Mouse (Mus musculus): ENCODE data around the gene Zc2hc1b. TPM values are rescaled to one million over a fixed set of nuclear protein-coding genes. Genes with fewer than 3 reads are reported as not detected.

Gene Zc2hc1b
- polyA plus RNA-seq, 1 experiment from 2014 or later, result not detected

DNA sequence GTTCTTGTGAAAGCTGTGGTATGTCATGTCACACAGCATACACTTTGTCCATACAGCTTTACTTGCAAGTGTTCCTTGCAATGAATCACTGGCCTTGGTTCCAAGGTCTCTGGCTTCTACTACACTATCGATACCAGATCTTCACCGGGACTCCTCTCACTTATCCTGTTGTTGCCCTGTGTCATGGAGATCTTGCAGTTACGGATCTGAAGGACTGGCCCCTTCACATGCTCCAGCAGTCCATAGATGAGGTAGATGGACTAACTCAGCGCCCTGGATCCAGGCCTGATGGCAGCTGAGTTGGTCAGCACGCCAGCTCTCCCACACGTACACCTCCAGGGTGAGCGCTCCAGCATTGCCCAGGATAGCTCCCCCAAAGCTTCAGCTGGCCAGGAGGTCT is 42.5 kb downstream of the Zc2hc1b start:
- no peaks in the 10 kb centered on the region for H3K36me3 ChIP-seq (replicated peaks)
- H3K4me1 ChIP-seq (replicated peaks), result no peaks in the 10 kb centered on the region
- H3K27ac ChIP-seq (replicated peaks), result no peak overlapping the region
- no peak overlapping the region for H3K9ac ChIP-seq
- H3K4me2 ChIP-seq, result no peak overlapping the region
- ATAC-seq (ENCODE audit: insufficient read depth), result no peak
- no peaks in the 10 kb centered on the region for H3K27me3 ChIP-seq
- no peaks in the 10 kb centered on the region for H3K9me3 ChIP-seq (replicated peaks)
- 77% methylated on average over 7 of the region's 7 CpGs for WGBS (ENCODE audit: insufficient replicate concordance)
- H3K4me3 ChIP-seq (replicated peaks), result no peak overlapping the region

DNA sequence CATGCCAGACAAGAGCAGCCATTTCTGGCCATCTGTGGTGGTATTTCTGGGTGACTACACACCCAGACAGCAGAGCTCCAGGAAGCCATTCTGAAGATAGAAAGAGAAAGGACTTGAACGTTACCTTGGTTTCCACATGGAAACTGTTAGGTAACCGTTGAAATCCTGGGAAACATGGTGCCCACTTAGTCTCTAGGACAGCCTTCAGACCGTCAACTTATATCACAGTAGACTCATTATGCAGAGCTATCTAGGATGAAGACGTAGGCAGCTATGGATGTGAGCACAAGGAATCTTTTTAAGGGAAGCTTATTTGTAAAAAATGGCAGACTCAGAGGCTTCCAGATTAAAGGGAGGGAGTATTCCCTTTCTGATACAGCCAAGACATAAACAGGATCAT is 44.0 kb downstream of the Zc2hc1b start:
- no peak overlapping the region for H3K9ac ChIP-seq
- H3K27me3 ChIP-seq, result no peaks in the 10 kb centered on the region
- no peak overlapping the region for H3K27ac ChIP-seq (replicated peaks)
- H3K9me3 ChIP-seq (replicated peaks), result no peaks in the 10 kb centered on the region
- H3K4me1 ChIP-seq (replicated peaks), result no peaks in the 10 kb centered on the region
- ATAC-seq (ENCODE audit: insufficient read depth), result no peak
- H3K4me2 ChIP-seq, result no peak overlapping the region
- no peak overlapping the region for H3K4me3 ChIP-seq (replicated peaks)
- 68% methylated on average over 4 of the region's 4 CpGs for WGBS (ENCODE audit: insufficient replicate concordance)
- no peaks in the 10 kb centered on the region for H3K36me3 ChIP-seq (replicated peaks)

DNA sequence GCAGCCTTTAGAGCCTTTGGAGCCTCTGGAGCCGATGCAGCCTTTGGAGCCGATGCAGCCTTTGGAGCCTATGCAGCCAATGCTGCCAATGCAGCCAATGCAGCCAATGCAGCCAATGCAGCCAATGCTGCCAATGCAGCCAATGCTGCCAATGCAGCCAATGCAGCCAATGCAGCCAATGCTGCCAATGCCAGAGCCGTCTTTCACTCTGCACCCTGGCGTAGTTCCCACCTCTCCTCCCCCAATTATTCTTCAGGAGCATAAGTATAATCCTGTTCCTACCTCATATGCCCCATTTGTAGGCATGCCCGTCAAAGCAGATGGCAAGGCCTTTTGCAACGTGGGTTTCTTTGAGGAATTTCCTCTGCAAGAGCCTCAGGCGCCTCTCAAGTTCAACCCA is 49.9 kb downstream of the Zc2hc1b start:
- H3K9ac ChIP-seq, result no peak overlapping the region
- 61% methylated on average over 7 of the region's 7 CpGs for WGBS (ENCODE audit: insufficient replicate concordance)
- H3K27ac ChIP-seq (replicated peaks), result no peak overlapping the region
- H3K4me2 ChIP-seq, result no peak overlapping the region
- no peaks in the 10 kb centered on the region for H3K4me1 ChIP-seq (replicated peaks)
- H3K4me3 ChIP-seq (replicated peaks), result no peak overlapping the region
- no peaks in the 10 kb centered on the region for H3K9me3 ChIP-seq (replicated peaks)
- no peaks in the 10 kb centered on the region for H3K27me3 ChIP-seq
- ATAC-seq (ENCODE audit: insufficient read depth), result no peak
- H3K36me3 ChIP-seq (replicated peaks), result no peaks in the 10 kb centered on the region

DNA sequence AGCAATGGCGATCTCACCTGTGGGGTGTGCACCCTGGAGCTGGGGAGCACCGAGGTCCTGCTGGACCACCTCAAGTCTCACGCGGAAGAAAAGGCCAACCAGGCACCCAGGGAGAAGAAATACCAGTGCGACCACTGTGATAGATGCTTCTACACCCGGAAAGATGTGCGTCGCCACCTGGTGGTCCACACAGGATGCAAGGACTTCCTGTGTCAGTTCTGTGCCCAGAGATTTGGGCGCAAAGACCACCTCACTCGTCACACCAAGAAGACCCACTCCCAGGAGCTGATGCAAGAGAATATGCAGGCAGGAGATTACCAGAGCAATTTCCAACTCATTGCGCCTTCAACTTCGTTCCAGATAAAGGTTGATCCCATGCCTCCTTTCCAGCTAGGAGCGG is 50.5 kb downstream of the Zc2hc1b start:
- Histone ChIP-seq H3K4me2 (no peak overlapping the region), H3K4me1 (replicated peaks) (no peaks in the 10 kb centered on the region), H3K36me3 (replicated peaks) (no peaks in the 10 kb centered on the region), H3K27ac (replicated peaks) (no peak overlapping the region), H3K9ac (no peak overlapping the region), H3K9me3 (replicated peaks) (no peaks in the 10 kb centered on the region), H3K4me3 (replicated peaks) (no peak overlapping the region), H3K27me3 (no peaks in the 10 kb centered on the region)
- 63% methylated on average over 13 of the region's 13 CpGs for WGBS (ENCODE audit: insufficient replicate concordance)
- no peak for ATAC-seq (ENCODE audit: insufficient read depth)

DNA sequence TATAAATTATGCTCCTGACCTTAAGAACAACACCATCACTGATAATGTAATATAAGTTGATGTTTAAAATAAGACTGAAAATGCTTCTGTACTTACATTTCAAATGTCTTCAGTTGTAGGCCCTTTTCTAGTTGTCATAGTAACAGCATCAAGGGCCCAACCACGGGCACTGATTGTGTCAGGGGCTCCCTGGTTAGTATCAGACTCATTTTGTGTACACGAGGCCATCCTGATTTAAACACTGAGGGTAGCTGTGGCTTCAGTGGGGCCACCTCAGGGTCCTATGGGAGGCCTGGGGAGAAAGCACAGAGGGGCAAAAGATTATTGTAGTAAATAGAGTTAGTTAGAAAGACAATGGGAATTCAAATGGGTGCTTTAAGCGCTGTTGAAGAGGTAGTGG is 52.0 kb downstream of the Zc2hc1b start:
- no peak overlapping the region for H3K9ac ChIP-seq
- ATAC-seq (ENCODE audit: insufficient read depth), result no peak
- WGBS (ENCODE audit: insufficient replicate concordance), result 49% methylated on average over 3 of the region's 3 CpGs
- H3K4me2 ChIP-seq, result no peak overlapping the region
- no peaks in the 10 kb centered on the region for H3K27me3 ChIP-seq
- H3K4me1 ChIP-seq (replicated peaks), result no peaks in the 10 kb centered on the region
- H3K4me3 ChIP-seq (replicated peaks), result no peak overlapping the region
- H3K36me3 ChIP-seq (replicated peaks), result no peaks in the 10 kb centered on the region
- H3K27ac ChIP-seq (replicated peaks), result no peak overlapping the region
- H3K9me3 ChIP-seq (replicated peaks), result no peaks in the 10 kb centered on the region

DNA sequence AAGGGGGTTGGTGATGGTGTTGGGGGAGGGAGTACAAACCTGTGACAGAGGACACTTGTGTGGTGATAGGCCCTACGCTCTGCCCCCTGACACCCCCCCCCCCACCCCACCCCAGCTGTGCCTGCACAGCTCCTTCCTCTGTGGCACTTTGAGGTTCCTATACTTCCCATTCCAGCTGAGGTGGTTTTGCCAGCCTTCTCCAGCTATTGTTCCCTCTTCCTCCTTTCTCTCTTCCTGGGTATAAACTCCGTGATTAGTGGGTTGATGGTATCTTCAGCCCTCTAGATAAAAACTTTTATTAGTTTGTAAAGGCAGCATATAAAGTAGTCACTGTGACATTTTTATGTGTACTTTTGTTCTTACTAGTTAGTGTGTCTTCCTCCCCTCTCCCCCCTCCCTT is 58.5 kb downstream of the Zc2hc1b start:
- no peak for ATAC-seq (ENCODE audit: insufficient read depth)
- Histone ChIP-seq H3K27me3 (no peaks in the 10 kb centered on the region), H3K4me2 (no peak overlapping the region), H3K4me1 (replicated peaks) (no peaks in the 10 kb centered on the region), H3K9ac (no peak overlapping the region), H3K9me3 (replicated peaks) (no peaks in the 10 kb centered on the region), H3K36me3 (replicated peaks) (no peaks in the 10 kb centered on the region), H3K4me3 (replicated peaks) (no peak overlapping the region), H3K27ac (replicated peaks) (no peak overlapping the region)
- 41% methylated on average over 2 of the region's 2 CpGs for WGBS (ENCODE audit: insufficient replicate concordance)

DNA sequence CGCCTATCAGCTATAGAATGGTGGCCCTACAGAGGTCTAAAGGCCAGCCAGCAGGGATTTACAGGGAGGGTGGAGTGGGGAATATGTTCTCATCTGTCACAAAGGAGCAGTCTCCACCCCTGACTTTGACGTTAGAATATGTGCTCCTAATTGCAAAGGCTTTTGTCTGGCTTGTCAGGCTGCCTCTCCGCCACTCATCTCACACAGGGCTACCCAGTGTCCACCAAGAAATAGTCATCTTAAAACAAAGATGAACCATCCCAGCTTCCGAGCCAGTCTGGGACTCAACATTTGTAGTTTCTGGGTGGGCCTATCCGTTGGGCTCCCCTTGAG is 59.1 kb downstream of the Zc2hc1b start:
- no peaks in the 10 kb centered on the region for H3K9me3 ChIP-seq (replicated peaks)
- no peak overlapping the region for H3K9ac ChIP-seq
- H3K4me1 ChIP-seq (replicated peaks), result no peaks in the 10 kb centered on the region
- H3K27ac ChIP-seq (replicated peaks), result no peak overlapping the region
- H3K4me3 ChIP-seq (replicated peaks), result no peak overlapping the region
- H3K36me3 ChIP-seq (replicated peaks), result no peaks in the 10 kb centered on the region
- H3K4me2 ChIP-seq, result no peak overlapping the region
- H3K27me3 ChIP-seq, result no peaks in the 10 kb centered on the region
- ATAC-seq (ENCODE audit: insufficient read depth), result no peak
- 42% methylated on average over 5 of the region's 5 CpGs for WGBS (ENCODE audit: insufficient replicate concordance)

DNA sequence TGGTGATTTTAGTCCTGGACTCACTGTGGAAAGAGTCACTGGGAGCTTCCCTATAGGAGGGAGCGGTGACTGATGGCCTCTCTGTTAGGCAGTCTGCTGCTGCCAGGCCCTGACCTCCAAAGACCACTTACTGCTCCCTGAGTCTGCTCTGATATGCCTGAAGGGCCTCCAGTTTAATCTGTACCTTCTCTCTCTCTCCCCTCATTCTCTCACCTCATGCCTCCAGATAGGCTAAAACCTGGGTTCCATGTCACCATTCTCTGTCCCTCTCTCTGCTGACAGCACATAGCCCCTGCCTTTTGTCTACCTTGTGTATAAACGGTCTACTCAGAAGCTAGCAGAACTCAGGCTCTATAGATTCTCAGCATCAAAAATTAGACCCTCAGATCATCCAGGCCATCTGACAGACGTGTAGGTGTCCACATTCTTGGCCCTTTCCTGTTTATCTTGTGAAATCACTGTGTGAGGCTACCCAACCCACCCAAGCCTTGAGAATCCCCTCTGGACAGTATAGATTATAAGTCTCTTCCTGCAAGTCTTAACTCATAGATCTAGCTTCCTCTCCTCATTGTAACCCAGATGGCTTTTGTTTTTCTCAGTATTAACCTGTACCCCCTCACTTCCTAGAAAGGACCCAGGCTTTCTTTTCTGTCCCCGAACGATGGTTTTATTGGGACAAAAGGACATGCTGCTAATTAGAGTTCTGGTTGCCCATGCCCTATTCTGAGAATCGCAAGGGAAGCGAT is 59.6 kb downstream of the Zc2hc1b start:
- no peak for ATAC-seq (ENCODE audit: insufficient read depth)

DNA sequence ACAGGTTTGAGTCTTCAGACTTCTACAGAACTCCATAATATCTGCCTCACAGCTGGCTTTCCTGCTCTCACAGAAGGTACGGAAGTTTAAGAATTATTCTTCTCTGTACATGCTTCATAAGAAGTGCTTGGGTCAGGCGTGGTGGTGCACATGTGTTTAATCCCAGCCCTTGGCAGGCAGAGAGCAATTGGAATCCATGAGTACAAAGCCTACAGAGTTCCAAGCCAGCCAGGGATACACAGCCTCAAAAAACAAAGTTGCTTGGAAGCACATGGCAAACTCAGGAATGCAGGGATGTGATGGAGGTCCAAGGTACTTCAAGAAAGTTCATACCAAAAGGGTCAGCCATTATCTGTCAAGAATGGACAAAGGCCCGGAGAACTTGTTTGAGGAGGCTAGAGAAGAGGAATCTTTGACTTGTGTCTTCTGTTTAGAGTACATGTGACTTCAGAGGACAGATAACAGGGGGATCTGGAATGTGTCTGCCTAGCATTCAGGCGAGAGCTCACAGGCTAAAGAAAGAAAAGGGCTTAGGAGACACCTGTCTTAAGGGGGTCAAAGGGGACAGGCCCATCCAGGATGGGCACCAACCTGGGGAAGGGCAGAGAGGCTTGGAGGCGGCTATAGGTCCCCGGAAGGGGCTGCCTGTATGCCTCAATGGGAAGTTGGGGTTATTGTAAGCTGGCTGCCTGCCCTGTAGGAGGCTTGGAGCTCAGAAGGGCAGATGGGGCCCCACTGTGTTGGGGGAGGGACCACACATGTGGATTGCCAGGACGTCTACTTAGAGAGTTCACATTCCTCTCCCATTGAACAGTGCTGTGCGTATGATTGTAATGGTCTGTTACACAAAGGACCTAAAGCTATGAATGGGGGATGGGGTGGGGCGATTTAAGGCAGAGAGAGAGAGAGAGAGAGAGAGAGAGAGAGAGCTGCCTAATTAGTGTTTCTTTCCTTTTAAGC is 60.8 kb downstream of the Zc2hc1b start:
- H3K9ac ChIP-seq, result no peak overlapping the region
- H3K27ac ChIP-seq (replicated peaks), result no peak overlapping the region
- no peaks in the 10 kb centered on the region for H3K36me3 ChIP-seq (replicated peaks)
- WGBS (ENCODE audit: insufficient replicate concordance), result 53% methylated on average over 9 of the region's 9 CpGs
- H3K4me2 ChIP-seq, result no peak overlapping the region
- no peak overlapping the region for H3K4me3 ChIP-seq (replicated peaks)
- no peak for ATAC-seq (ENCODE audit: insufficient read depth)
- no peaks in the 10 kb centered on the region for H3K27me3 ChIP-seq
- no peaks in the 10 kb centered on the region for H3K9me3 ChIP-seq (replicated peaks)
- H3K4me1 ChIP-seq (replicated peaks), result no peaks in the 10 kb centered on the region

More for the DNA sequence above, 59.6 kb downstream of the Zc2hc1b start:
- 47% methylated on average over 7 of the region's 7 CpGs for WGBS (ENCODE audit: insufficient replicate concordance)
- Histone ChIP-seq H3K36me3 (replicated peaks) (no peaks in the 10 kb centered on the region), H3K27me3 (no peaks in the 10 kb centered on the region), H3K9ac (no peak overlapping the region), H3K27ac (replicated peaks) (no peak overlapping the region), H3K4me2 (no peak overlapping the region), H3K4me3 (replicated peaks) (no peak overlapping the region), H3K4me1 (replicated peaks) (no peaks in the 10 kb centered on the region), H3K9me3 (replicated peaks) (no peaks in the 10 kb centered on the region)

DNA sequence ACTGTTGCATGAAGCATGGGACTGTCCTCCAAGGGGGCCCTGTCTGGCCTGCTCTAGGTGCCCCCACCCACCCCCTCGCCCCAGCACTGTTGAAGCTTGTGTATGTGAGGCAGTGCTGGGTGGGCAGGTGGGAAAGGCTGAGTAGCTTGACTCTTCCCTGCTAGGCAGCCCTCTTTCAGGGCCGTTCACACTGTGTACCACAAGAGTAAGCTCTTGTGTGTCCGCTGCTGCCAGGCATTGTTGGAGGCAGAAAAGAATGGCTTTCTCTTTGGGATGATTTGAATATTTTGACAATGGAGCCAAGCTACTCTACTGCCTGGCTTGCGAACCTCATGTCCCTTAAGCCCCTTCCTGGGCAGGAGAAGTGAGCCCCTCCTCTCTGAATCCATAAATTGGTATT is 62.8 kb downstream of the Zc2hc1b start:
- WGBS (ENCODE audit: insufficient replicate concordance), result 64% methylated on average over 4 of the region's 4 CpGs

DNA sequence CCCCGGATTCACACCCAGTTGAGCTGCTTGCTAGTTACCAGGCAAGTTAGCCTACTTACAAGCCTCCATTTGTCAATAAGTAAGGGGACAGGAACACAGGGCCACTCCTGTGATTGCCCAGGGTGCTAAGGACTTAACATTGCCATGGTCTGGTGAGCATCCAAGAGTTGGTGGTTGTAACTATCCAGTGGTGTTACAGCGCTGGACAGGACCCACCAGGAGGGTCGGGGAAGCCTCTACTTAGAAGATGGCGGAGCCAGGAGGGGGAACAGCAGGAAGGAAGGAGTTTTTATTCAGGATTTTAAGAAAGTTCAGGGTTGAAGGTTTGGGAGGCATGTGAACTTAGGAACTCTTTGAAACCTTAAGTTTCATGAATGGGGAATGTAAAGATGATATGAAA is 64.2 kb downstream of the Zc2hc1b start:
- no peaks in the 10 kb centered on the region for H3K36me3 ChIP-seq (replicated peaks)
- H3K4me3 ChIP-seq (replicated peaks), result no peak overlapping the region
- no peak for ATAC-seq (ENCODE audit: insufficient read depth)
- WGBS (ENCODE audit: insufficient replicate concordance), result 60% methylated on average over 4 of the region's 4 CpGs
- no peak overlapping the region for H3K4me2 ChIP-seq
- H3K4me1 ChIP-seq (replicated peaks), result no peaks in the 10 kb centered on the region
- no peak overlapping the region for H3K9ac ChIP-seq
- no peaks in the 10 kb centered on the region for H3K27me3 ChIP-seq
- H3K27ac ChIP-seq (replicated peaks), result no peak overlapping the region
- no peaks in the 10 kb centered on the region for H3K9me3 ChIP-seq (replicated peaks)

More for the DNA sequence above, 62.8 kb downstream of the Zc2hc1b start:
- Histone ChIP-seq H3K9me3 (replicated peaks) (no peaks in the 10 kb centered on the region), H3K4me1 (replicated peaks) (no peaks in the 10 kb centered on the region), H3K9ac (no peak overlapping the region), H3K27ac (replicated peaks) (no peak overlapping the region), H3K4me2 (no peak overlapping the region), H3K4me3 (replicated peaks) (no peak overlapping the region), H3K27me3 (no peaks in the 10 kb centered on the region), H3K36me3 (replicated peaks) (no peaks in the 10 kb centered on the region)
- no peak for ATAC-seq (ENCODE audit: insufficient read depth)
